Mouse (Mus musculus) embryonic fibroblast, embryonic 13.5 days (primary cell): ENCODE results near the gene Degs1.

Source experiments
- CTCF ChIP-seq: IDR thresholded peaks from 2 replicates; pipeline ENCODE4 v1.5.1; 2011; ENCODE audit warnings: mild to moderate bottlenecking, control low read depth, low read length, moderate library complexity, borderline replicate concordance; ENCODE audit not compliant: insufficient read depth
- POLR2A ChIP-seq: IDR thresholded peaks from 2 replicates; pipeline ENCODE4 v1.6.1; 2011; ENCODE audit warnings: low read depth, mild to moderate bottlenecking, control low read depth, low read length, moderate library complexity

GRCm38 (mm10) chr1:182283231-182283630, 627 bp upstream of the Degs1 start:
- no peak for TF ChIP-seq POLR2A
- no peak for TF ChIP-seq CTCF
